Mouse (Mus musculus): Measurements from ENCODE around the gene Ubr4. TPM values are rescaled to one million over a fixed set of nuclear protein-coding genes. Genes with fewer than 3 reads are reported as not detected.

Ubr4 gene
- polyA plus RNA-seq, 1 experiment from 2014 or later: 87.7 TPM

DNA sequence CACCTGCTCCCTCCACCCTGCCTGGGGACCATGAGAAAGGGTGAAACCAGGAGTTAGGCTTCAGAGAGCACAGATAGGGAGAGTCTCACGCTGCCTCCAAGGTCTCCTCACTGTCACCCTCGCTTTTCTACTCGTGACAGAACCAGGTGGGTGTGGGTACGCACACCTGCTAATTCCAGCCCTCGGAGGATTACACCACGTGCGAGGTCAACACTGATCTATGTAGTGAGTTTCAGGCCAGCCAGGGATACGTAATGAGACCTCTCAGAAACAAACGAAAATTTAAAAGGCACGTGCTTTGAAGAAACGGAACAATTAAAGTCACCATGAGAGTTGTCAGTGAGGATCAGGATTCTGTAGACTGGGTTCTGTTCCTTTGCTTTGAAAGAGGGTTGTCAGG, 34.0 kb upstream of the Ubr4 start:
- Histone ChIP-seq H3K9ac (replicated peaks; ENCODE audit: low read depth, low read length) (no peak overlapping the region), H3K27me3 (replicated peaks; ENCODE audit: control insufficient read depth, insufficient read depth, low read length) (no peaks in the 10 kb centered on the region), H3K4me1 (replicated peaks; ENCODE audit: control insufficient read depth, insufficient read depth, low read length) (no peaks in the 10 kb centered on the region), H3K27ac (ENCODE audit: low read length) (no peak overlapping the region), H3K36me3 (ENCODE audit: control insufficient read depth, insufficient read depth) (0 out of 2 replicates have a peak, but pooled peaks cover 2% of the 10 kb centered on the region), H3K4me3 (replicated peaks; ENCODE audit: low read length) (no peak overlapping the region), H3K4me2 (ENCODE audit: low read length) (no peak overlapping the region), H3K9me3 (ENCODE audit: control insufficient read depth, low read length) (no peaks in the 10 kb centered on the region)
- WGBS: 94% methylated on average over 11 of the region's 11 CpGs
- ATAC-seq: no peak

DNA sequence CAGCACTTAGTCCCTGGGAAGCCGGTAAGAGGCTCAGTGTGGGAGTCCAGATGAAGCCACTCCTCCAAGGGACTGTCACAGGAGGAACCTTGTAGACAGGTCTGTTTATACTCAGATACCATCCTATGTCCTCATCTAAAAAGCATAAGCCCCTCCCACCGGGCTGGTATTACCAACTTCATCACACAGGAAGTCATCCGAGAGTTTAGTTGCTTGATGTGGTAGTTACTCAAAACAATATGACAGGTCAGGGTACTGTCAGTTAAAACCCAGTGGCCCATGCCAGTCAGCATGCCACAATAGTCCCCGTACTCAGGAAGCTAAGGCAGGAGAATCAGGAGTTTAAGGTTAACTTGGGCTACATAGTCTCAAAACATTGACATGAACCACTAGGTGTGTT, 32.7 kb upstream of the Ubr4 start:
- Histone ChIP-seq H3K4me3 (replicated peaks; ENCODE audit: low read length) (no peak overlapping the region), H3K4me1 (replicated peaks; ENCODE audit: control insufficient read depth, insufficient read depth, low read length) (no peaks in the 10 kb centered on the region), H3K27ac (ENCODE audit: low read length) (no peak overlapping the region), H3K27me3 (replicated peaks; ENCODE audit: control insufficient read depth, insufficient read depth, low read length) (no peaks in the 10 kb centered on the region), H3K36me3 (ENCODE audit: control insufficient read depth, insufficient read depth) (0 out of 2 replicates have a peak, but pooled peaks cover 2% of the 10 kb centered on the region), H3K9me3 (ENCODE audit: control insufficient read depth, low read length) (no peaks in the 10 kb centered on the region), H3K9ac (replicated peaks; ENCODE audit: low read depth, low read length) (no peak overlapping the region), H3K4me2 (ENCODE audit: low read length) (no peak overlapping the region)
- no peak for ATAC-seq
- 94% methylated on average over 4 of the region's 4 CpGs for WGBS

DNA sequence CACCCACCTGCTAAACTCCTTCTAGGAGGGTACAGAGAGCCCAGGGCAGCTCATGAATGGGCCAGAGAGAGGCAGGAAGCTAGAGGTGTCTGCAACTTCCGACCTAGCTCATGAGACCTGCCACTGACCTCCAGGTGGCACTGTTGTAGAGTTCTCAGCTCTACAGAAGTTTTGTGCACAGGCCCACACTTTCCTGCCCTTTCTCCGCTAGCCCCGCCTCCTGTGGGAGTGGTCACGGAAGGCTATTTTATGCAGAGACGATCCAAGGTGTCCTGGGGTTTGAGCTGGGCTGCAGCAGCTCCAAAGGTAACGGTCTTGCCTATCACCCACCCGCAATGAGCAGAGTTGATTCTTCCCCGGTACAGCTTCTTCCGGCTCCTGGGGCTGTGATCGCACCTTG, 21.8 kb upstream of the Ubr4 start:
- Histone ChIP-seq H3K9ac (replicated peaks; ENCODE audit: low read depth, low read length) (no peak overlapping the region), H3K4me1 (replicated peaks; ENCODE audit: control insufficient read depth, insufficient read depth, low read length) (no peaks in the 10 kb centered on the region), H3K4me3 (replicated peaks; ENCODE audit: low read length) (0 out of 2 replicates have a peak overlapping the region, but pooled peaks have one; percentile 14), H3K27ac (ENCODE audit: low read length) (no peak overlapping the region), H3K4me2 (ENCODE audit: low read length) (peak overlapping the region; percentile 20; the same call in 1 of the 2 replicates), H3K9me3 (ENCODE audit: control insufficient read depth, low read length) (no peaks in the 10 kb centered on the region), H3K27me3 (replicated peaks; ENCODE audit: control insufficient read depth, insufficient read depth, low read length) (no peaks in the 10 kb centered on the region), H3K36me3 (ENCODE audit: control insufficient read depth, insufficient read depth) (no peaks in the 10 kb centered on the region)
- WGBS: 11% methylated on average over 10 of the region's 10 CpGs
- no peak for ATAC-seq

DNA sequence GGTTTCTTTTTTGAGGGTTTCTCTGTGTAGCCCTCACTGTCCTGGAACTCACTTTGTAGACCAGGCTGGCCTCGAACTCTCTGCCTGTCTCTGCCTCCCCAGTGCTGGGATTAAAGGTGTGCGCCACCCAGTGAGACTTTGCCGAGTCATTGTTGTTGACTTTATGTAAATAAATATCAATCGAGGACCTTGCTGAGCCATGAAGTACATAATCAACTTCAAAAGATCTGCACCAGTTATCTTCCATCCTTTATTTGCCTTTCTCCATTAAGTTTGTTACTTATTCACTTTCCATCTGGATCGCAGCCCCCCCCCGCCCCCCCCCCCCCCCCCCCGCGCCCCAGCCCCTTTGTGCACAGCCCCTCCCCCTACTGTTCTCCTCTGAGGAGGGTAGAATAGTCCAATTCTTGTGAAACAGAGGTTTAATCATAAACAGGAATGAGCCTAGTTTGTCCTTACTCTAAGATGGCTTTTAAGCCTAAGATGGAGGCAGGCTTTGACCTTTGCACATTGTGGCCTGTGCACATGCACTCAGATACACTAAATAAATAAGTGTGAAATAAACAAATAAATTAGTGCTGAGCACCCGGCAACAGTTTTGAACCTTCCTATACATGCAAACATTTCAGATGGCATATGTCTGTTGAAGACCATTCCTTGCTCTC, 17.6 kb upstream of the Ubr4 start:
- ATAC-seq: no peak
- Histone ChIP-seq H3K4me2 (ENCODE audit: low read length) (no peak overlapping the region), H3K4me1 (replicated peaks; ENCODE audit: control insufficient read depth, insufficient read depth, low read length) (no peaks in the 10 kb centered on the region), H3K27me3 (replicated peaks; ENCODE audit: control insufficient read depth, insufficient read depth, low read length) (peaks cover 2% of the 10 kb centered on the region; the same call in 1 of the 2 replicates), H3K9ac (replicated peaks; ENCODE audit: low read depth, low read length) (no peak overlapping the region), H3K27ac (ENCODE audit: low read length) (no peak overlapping the region), H3K36me3 (ENCODE audit: control insufficient read depth, insufficient read depth) (no peaks in the 10 kb centered on the region), H3K4me3 (replicated peaks; ENCODE audit: low read length) (no peak overlapping the region), H3K9me3 (ENCODE audit: control insufficient read depth, low read length) (no peaks in the 10 kb centered on the region)
- WGBS: 82% methylated on average over 6 of the region's 9 CpGs

DNA sequence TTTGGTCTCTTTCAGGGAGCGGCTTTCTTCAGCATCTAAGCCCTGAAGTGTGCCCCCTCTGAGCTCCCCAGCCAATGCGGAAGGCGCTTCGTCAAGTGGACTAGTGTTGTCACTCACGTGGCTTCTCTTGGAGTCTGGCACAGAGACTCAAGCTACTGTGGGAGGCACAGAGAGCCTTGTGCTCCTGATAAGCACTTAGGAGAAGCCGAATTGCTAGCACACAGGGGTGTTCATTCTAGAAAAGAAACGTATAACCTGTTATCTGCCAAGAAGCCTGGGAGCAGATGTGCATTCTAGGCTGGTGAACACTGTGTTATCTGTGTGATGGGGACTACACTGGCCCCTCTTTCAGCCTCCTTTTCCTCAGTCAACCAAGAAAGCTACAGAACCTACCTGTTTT, 16.9 kb upstream of the Ubr4 start:
- H3K27me3 ChIP-seq (replicated peaks; ENCODE audit: control insufficient read depth, insufficient read depth, low read length): peaks cover 2% of the 10 kb centered on the region; the same call in 1 of the 2 replicates
- no peaks in the 10 kb centered on the region for H3K9me3 ChIP-seq (ENCODE audit: control insufficient read depth, low read length)
- H3K4me2 ChIP-seq (ENCODE audit: low read length): no peak overlapping the region
- no peak overlapping the region for H3K9ac ChIP-seq (replicated peaks; ENCODE audit: low read depth, low read length)
- no peak for ATAC-seq
- no peaks in the 10 kb centered on the region for H3K4me1 ChIP-seq (replicated peaks; ENCODE audit: control insufficient read depth, insufficient read depth, low read length)
- no peak overlapping the region for H3K27ac ChIP-seq (ENCODE audit: low read length)
- H3K4me3 ChIP-seq (replicated peaks; ENCODE audit: low read length): no peak overlapping the region
- WGBS: 68% methylated on average over 7 of the region's 7 CpGs
- no peaks in the 10 kb centered on the region for H3K36me3 ChIP-seq (ENCODE audit: control insufficient read depth, insufficient read depth)

DNA sequence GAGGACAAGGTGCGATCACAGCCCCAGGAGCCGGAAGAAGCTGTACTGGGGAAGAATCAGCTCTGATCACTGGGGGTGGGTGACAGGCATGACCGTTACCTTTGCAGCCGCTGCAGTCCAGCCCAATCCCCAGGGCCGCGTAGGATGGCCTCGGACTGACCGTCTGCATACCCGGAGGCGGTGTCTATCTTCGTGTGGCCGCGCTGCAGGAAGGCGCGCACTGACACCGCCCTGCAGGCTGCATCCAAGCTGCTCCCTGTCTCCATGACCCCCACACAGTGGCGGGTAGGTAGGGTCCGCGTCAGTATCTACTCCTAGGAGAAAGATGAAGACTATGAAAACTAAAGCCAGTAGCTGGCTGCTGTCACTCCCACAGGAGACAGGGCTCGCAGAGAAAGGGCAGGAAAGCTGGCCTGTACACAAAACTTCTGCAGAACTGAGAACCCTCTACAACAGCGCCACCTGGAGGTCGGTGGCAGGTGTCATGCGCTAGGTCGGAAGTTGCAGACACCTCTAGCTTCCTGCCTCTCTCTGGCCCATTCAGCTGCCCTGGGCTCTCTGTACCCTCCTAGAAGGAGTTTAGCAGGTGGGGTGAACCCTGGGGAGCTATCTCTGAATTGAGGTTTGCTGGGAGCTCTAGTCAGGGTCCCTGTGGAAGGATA, 15.5 kb upstream of the Ubr4 start:
- no peak for ATAC-seq
- no peaks in the 10 kb centered on the region for H3K9me3 ChIP-seq (ENCODE audit: control insufficient read depth, low read length)
- no peaks in the 10 kb centered on the region for H3K4me1 ChIP-seq (replicated peaks; ENCODE audit: control insufficient read depth, insufficient read depth, low read length)
- H3K4me3 ChIP-seq (replicated peaks; ENCODE audit: low read length): no peak overlapping the region
- H3K27me3 ChIP-seq (replicated peaks; ENCODE audit: control insufficient read depth, insufficient read depth, low read length): peaks cover 2% of the 10 kb centered on the region; the same call in 1 of the 2 replicates
- H3K9ac ChIP-seq (replicated peaks; ENCODE audit: low read depth, low read length): no peak overlapping the region
- no peaks in the 10 kb centered on the region for H3K36me3 ChIP-seq (ENCODE audit: control insufficient read depth, insufficient read depth)
- no peak overlapping the region; the same call in 1 of the 2 replicates for H3K4me2 ChIP-seq (ENCODE audit: low read length)
- 29% methylated on average over 24 of the region's 24 CpGs for WGBS
- no peak overlapping the region for H3K27ac ChIP-seq (ENCODE audit: low read length)

DNA sequence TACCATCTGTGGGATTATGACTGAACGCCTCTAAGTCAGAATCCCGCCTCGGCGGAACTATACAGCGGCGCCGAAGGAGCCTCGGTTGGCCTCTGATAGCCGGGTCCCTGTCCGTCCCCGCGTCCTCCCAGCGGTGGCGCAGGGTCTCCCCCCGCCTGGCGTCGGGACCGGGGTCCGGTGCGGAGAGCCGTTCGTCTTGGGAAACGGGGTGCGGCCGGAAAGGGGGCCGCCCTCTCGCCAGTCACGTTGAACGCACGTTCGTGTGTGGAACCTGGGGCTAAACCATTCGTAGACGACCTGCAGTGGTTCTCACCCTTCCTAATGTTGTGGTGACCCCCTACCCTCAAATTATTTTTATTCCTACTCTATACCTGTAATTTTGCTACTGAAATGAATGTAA, 14.3 kb upstream of the Ubr4 start:
- no peaks in the 10 kb centered on the region for H3K9me3 ChIP-seq (ENCODE audit: control insufficient read depth, low read length)
- no peak overlapping the region for H3K9ac ChIP-seq (replicated peaks; ENCODE audit: low read depth, low read length)
- H3K4me1 ChIP-seq (replicated peaks; ENCODE audit: control insufficient read depth, insufficient read depth, low read length): no peaks in the 10 kb centered on the region
- H3K27ac ChIP-seq (ENCODE audit: low read length): no peak overlapping the region
- H3K27me3 ChIP-seq (replicated peaks; ENCODE audit: control insufficient read depth, insufficient read depth, low read length): peaks cover 2% of the 10 kb centered on the region; the same call in 1 of the 2 replicates
- ATAC-seq: no peak
- 57% methylated on average over 33 of the region's 33 CpGs for WGBS
- H3K36me3 ChIP-seq (ENCODE audit: control insufficient read depth, insufficient read depth): no peaks in the 10 kb centered on the region
- no peak overlapping the region for H3K4me3 ChIP-seq (replicated peaks; ENCODE audit: low read length)
- no peak overlapping the region for H3K4me2 ChIP-seq (ENCODE audit: low read length)

DNA sequence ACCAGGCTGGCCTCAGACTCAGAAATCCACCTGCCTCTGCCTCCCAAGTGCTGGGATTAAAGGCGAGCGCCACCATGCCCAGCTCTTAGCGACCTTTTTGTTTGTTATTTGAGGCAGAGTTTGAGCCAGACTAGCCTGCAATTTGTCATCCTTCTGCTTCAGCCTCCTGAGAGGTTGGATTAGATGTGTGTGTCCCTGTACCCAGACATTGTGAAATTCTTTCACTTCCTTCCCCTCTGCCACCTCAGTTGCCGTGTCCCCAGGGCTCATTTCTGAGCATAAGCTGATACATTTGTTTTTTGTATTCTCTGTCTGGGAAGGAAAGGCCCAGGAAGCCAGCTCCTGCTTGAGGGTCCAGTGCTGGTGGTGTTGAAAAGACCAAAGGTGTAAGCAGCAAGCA, 11.6 kb upstream of the Ubr4 start:
- Histone ChIP-seq H3K27ac (ENCODE audit: low read length) (no peak overlapping the region), H3K4me2 (ENCODE audit: low read length) (no peak overlapping the region), H3K4me1 (replicated peaks; ENCODE audit: control insufficient read depth, insufficient read depth, low read length) (no peaks in the 10 kb centered on the region), H3K4me3 (replicated peaks; ENCODE audit: low read length) (no peak overlapping the region), H3K27me3 (replicated peaks; ENCODE audit: control insufficient read depth, insufficient read depth, low read length) (peaks cover 2% of the 10 kb centered on the region; the same call in 1 of the 2 replicates), H3K9ac (replicated peaks; ENCODE audit: low read depth, low read length) (no peak overlapping the region), H3K9me3 (ENCODE audit: control insufficient read depth, low read length) (no peaks in the 10 kb centered on the region), H3K36me3 (ENCODE audit: control insufficient read depth, insufficient read depth) (no peaks in the 10 kb centered on the region)
- WGBS: 87% methylated on average over 4 of the region's 4 CpGs
- no peak for ATAC-seq

DNA sequence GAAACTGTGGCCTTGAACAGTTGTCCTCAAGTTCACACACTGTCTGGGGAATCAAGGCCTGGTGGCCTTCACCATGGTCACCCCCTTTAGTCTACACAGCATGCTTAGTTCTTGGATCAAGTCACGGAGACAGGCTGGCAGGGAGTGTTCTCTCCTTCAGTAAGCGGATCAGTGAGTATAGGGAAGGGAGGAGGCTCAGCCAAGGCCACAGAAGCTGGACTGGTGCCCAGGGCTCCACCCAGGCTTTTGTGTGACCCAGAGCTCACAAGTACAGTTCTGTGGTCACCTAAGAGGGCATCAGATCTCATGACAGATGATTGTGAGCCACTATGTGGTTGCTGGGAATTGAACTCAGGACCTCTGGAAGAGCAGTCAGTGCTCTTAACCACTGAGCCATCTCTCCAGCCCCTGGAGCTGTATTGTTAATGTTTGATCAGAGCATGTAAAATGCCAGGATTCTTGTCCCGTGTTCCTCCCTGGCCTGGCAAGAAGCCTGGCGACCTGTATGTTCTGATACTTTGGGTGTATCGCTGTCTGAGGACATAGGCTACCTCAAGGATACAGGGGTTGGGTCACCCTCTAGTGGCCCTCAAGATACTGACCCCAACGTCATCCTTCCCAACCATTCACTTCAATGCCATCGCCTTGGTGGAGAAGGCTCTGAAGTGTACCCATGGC, 10.7 kb upstream of the Ubr4 start:
- no peak for ATAC-seq
- H3K36me3 ChIP-seq (ENCODE audit: control insufficient read depth, insufficient read depth): peaks cover under 1% of the 10 kb centered on the region; the same call in 1 of the 2 replicates
- H3K4me3 ChIP-seq (replicated peaks; ENCODE audit: low read length): no peak overlapping the region
- no peak overlapping the region for H3K9ac ChIP-seq (replicated peaks; ENCODE audit: low read depth, low read length)
- no peak overlapping the region for H3K4me2 ChIP-seq (ENCODE audit: low read length)
- H3K4me1 ChIP-seq (replicated peaks; ENCODE audit: control insufficient read depth, insufficient read depth, low read length): no peaks in the 10 kb centered on the region
- H3K27ac ChIP-seq (ENCODE audit: low read length): no peak overlapping the region
- WGBS: 76% methylated on average over 7 of the region's 7 CpGs
- peaks cover 2% of the 10 kb centered on the region; the same call in 1 of the 2 replicates for H3K27me3 ChIP-seq (replicated peaks; ENCODE audit: control insufficient read depth, insufficient read depth, low read length)
- no peaks in the 10 kb centered on the region for H3K9me3 ChIP-seq (ENCODE audit: control insufficient read depth, low read length)
